Mouse (Mus musculus): ENCODE measurements at regions not wholly inside any gene's neighbourhood (a gene's known extent, or its start where the extent isn't known, plus 50 kb on each side); places are given as distances from the start of the nearest gene placed in this dataset.
A peak's percentile ranks its signal among the peaks of the same experiment; 100 is the strongest.

- DNase-seq (ENCODE audit: low spot score in 2 of 2), result no peak
Observed at GRCm38 (mm10) chr12:28186695-28187094, 365.5 kb downstream of the Dcdc2c start.

- DNase-seq (ENCODE audit: low spot score in 2 of 2), result no peak
Observed at GRCm38 (mm10) chr12:28181265-28181664, 370.9 kb downstream of the Dcdc2c start.

- DNase-seq (ENCODE audit: low spot score in 2 of 2), result no peak
Observed at GRCm38 (mm10) chr12:28176016-28176415, 376.2 kb downstream of the Dcdc2c start.

- DNase-seq (ENCODE audit: low spot score in 2 of 2), result no peak
Observed at GRCm38 (mm10) chr12:28174078-28174477, 378.1 kb downstream of the Dcdc2c start.

- no peak for DNase-seq (ENCODE audit: low spot score in 2 of 2)
Observed at GRCm38 (mm10) chr12:28158786-28159185, 393.4 kb downstream of the Dcdc2c start.

GRCm38 (mm10) chr12:28150759-28151158 lies 401.4 kb downstream of the Dcdc2c start:
- peak in 1 of 2 experiments; percentile 11 for DNase-seq (ENCODE audit: low spot score in 2 of 2)

- peak in 1 of 2 experiments; percentile 4 for DNase-seq (ENCODE audit: low spot score in 2 of 2)
Observed at GRCm38 (mm10) chr12:28135810-28136592, 416.2 kb downstream of the Dcdc2c start.

GRCm38 (mm10) chr12:28122766-28123165 lies 429.4 kb downstream of the Dcdc2c start:
- DNase-seq (ENCODE audit: low spot score in 2 of 2), result no peak

GRCm38 (mm10) chr12:28120106-28120505 lies 432.1 kb downstream of the Dcdc2c start:
- DNase-seq (ENCODE audit: low spot score in 2 of 2), result no peak

- no peak for DNase-seq (ENCODE audit: low spot score in 2 of 2)
Observed at GRCm38 (mm10) chr12:28090673-28091072, 461.5 kb downstream of the Dcdc2c start.

GRCm38 (mm10) chr12:28085460-28085859 lies 466.7 kb downstream of the Dcdc2c start:
- DNase-seq (ENCODE audit: low spot score in 2 of 2), result peak in 1 of 2 experiments; percentile 1

GRCm38 (mm10) chr12:28076606-28077005 lies 475.6 kb downstream of the Dcdc2c start:
- DNase-seq (ENCODE audit: low spot score in 2 of 2), result no peak

- no peak for DNase-seq (ENCODE audit: low spot score in 2 of 2)
Observed at GRCm38 (mm10) chr12:28068584-28068983, 483.6 kb downstream of the Dcdc2c start.

- no peak for DNase-seq (ENCODE audit: low spot score in 2 of 2)
Observed at GRCm38 (mm10) chr12:28060281-28060680, 491.9 kb downstream of the Dcdc2c start.

- DNase-seq (ENCODE audit: low spot score in 2 of 2), result peak; percentile 53 to 76
Observed at GRCm38 (mm10) chr12:28055518-28056280, 496.5 kb downstream of the Dcdc2c start.

- no peak for DNase-seq (ENCODE audit: low spot score in 2 of 2)
Observed at GRCm38 (mm10) chr12:28054444-28054843, 497.8 kb downstream of the Dcdc2c start.

- DNase-seq (ENCODE audit: low spot score in 2 of 2), result no peak
Observed at GRCm38 (mm10) chr12:28047989-28048388, 504.2 kb downstream of the Dcdc2c start.

- no peak for DNase-seq (ENCODE audit: low spot score in 2 of 2)
Observed at GRCm38 (mm10) chr12:28038161-28038911, 513.9 kb downstream of the Dcdc2c start.

- no peak for DNase-seq (ENCODE audit: low spot score in 2 of 2)
Observed at GRCm38 (mm10) chr12:27999170-27999569, 553.0 kb downstream of the Dcdc2c start.

- DNase-seq (ENCODE audit: low spot score in 2 of 2), result no peak
Observed at GRCm38 (mm10) chr12:27992152-27992551, 560.0 kb downstream of the Dcdc2c start.

GRCm38 (mm10) chr12:27984261-27984841 lies 567.8 kb downstream of the Dcdc2c start:
- DNase-seq (ENCODE audit: low spot score in 2 of 2), result peak; percentile 18 to 84
